Mouse (Mus musculus) intestine, postnatal 0 days (tissue): ENCODE data around the gene Ovca2. TPM values are rescaled to one million over a fixed set of nuclear protein-coding genes. Genes with fewer than 3 reads are reported as not detected.
A peak's percentile ranks its signal among the peaks of the same experiment; 100 is the strongest.

Source experiments
- ATAC-seq: fragments of 200-750 bp; cut with Nextera tagmentation; 2 replicates; pipeline ENCODE4 v1.8.0; 2017; ENCODE audit warnings: mild to moderate bottlenecking, moderate TSS enrichment, moderate library complexity
- H3K27ac ChIP-seq: fragments of 300-500 bp; sonication (generic); 2 replicates; pipeline ENCODE4 v1.5.1; 2014; ENCODE audit warnings: mild to moderate bottlenecking, low read depth, low read length, moderate library complexity
- H3K27me3 ChIP-seq: fragments of 300-500 bp; sonication (generic); replicated peaks from 2 replicates; pipeline ENCODE4 v1.6.1; 2014; ENCODE audit warnings: low read length, mixed read lengths; ENCODE audit not compliant: control insufficient read depth, insufficient read depth
- H3K36me3 ChIP-seq: fragments of 300-500 bp; sonication (generic); 2 replicates; pipeline ENCODE4 v1.6.1; 2014; ENCODE audit warnings: mild to moderate bottlenecking, moderate library complexity; ENCODE audit not compliant: control insufficient read depth, insufficient read depth
- H3K4me1 ChIP-seq: fragments of 300-500 bp; sonication (generic); replicated peaks from 2 replicates; pipeline ENCODE4 v1.6.1; 2014; ENCODE audit warnings: antibody characterized with exemption, low read length, mixed read lengths; ENCODE audit not compliant: control insufficient read depth, insufficient read depth
- H3K4me2 ChIP-seq: fragments of 300-500 bp; sonication (generic); replicated peaks from 2 replicates; pipeline ENCODE4 v1.6.1; 2014; ENCODE audit warnings: low read depth, mild to moderate bottlenecking, moderate library complexity
- H3K4me3 ChIP-seq: fragments of 300-500 bp; sonication (generic); 2 replicates; pipeline ENCODE4 v1.5.1; 2014; ENCODE audit warnings: low read depth, low read length
- H3K9ac ChIP-seq: fragments of 300-500 bp; sonication (generic); 2 replicates; pipeline ENCODE4 v1.6.1; 2014; ENCODE audit warnings: mild to moderate bottlenecking, low read depth, low read length
- H3K9me3 ChIP-seq: fragments of 300-500 bp; sonication (generic); 2 replicates; pipeline ENCODE4 v1.6.1; 2016; ENCODE audit warnings: mixed run types; ENCODE audit not compliant: control insufficient read depth
- CTCF ChIP-seq: sonication (generic); IDR thresholded peaks from 2 replicates; pipeline ENCODE4 v1.5.1; 2016; ENCODE audit warnings: low read depth, mild to moderate bottlenecking, control low read depth, antibody characterized with exemption, moderate library complexity
- WGBS: fragments of 180-500 bp; shearing (Covaris S2); extraction: QIAGEN DNeasy Blood & Tissue Kit; methylation state at CpG from one replicate; pipeline ENCODE4 v1.1.7; 2014; 5-methylcytosine and 5-hydroxymethylcytosine counted together
- polyA plus RNA-seq: library from polyadenylated mRNA; unstranded; fragments of >200 nt; fragmentation: Nextera tagmentation; extraction: Ambion mirVana; gene quantifications from 2 replicates; pipeline ENCODE4 v1.2.1, GENCODE M21; 2015

Gene Ovca2
- polyA plus RNA-seq, 1 experiment from 2014 or later, result 21.6 TPM

- Histone ChIP-seq H3K4me3 (no peak overlapping the region), H3K27me3 (peaks cover 2% of the 10 kb centered on the region), H3K9me3 (no peaks in the 10 kb centered on the region), H3K4me1 (no peaks in the 10 kb centered on the region), H3K27ac (0 out of 2 replicates have a peak overlapping the region, but pooled peaks have one; percentile 30), H3K4me2 (no peak overlapping the region), H3K9ac (no peak overlapping the region), H3K36me3 (peaks cover 52% of the 10 kb centered on the region)
- no peak for TF ChIP-seq CTCF
- 66% methylated on average over 7 of the region's 7 CpGs for WGBS
- no peak for ATAC-seq
Measured at GRCm38 (mm10) chr11:75160954-75161353, 17.7 kb downstream of the Ovca2 start.

- WGBS, result 44% methylated on average over 2 of the region's 2 CpGs
- Histone ChIP-seq H3K4me2 (no peak overlapping the region), H3K9me3 (no peaks in the 10 kb centered on the region), H3K9ac (no peak overlapping the region), H3K4me3 (no peak overlapping the region), H3K27me3 (no peaks in the 10 kb centered on the region), H3K4me1 (no peaks in the 10 kb centered on the region), H3K36me3 (peaks cover 43% of the 10 kb centered on the region), H3K27ac (no peak overlapping the region; the same call in 1 of the 2 replicates)
- no peak for ATAC-seq
- peak; percentile 77 for TF ChIP-seq CTCF
Measured at GRCm38 (mm10) chr11:75159564-75159963, 19.1 kb downstream of the Ovca2 start.

DNA sequence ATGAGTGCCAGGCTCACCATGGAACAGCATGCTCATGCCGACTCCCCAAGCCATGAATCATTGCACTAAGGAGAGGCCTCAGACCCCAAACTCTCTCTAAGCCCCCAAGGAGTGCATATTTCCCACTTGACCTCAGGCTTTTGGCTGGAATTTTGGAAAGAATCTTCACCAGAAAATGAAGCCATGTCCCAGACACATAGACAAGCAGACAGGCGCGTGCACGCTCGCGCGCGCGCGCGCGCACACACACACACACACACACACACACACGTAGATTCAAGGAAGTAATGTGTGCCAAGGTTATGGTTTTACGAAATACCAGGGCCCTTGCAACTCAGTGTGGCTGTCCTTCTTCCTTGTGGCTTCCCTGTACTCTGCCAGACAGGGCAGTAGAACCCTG is 20.2 kb downstream of the Ovca2 start:
- H3K9ac ChIP-seq, result 0 out of 2 replicates have a peak overlapping the region, but pooled peaks have one; percentile 18
- no peak overlapping the region for H3K4me2 ChIP-seq
- H3K4me3 ChIP-seq, result no peak overlapping the region
- no peaks in the 10 kb centered on the region for H3K4me1 ChIP-seq
- no peaks in the 10 kb centered on the region for H3K27me3 ChIP-seq
- 77% methylated on average over 14 of the region's 14 CpGs for WGBS
- no peaks in the 10 kb centered on the region for H3K9me3 ChIP-seq
- no peak for TF ChIP-seq CTCF
- H3K27ac ChIP-seq, result no peak overlapping the region
- ATAC-seq, result no peak
- H3K36me3 ChIP-seq, result peaks cover 34% of the 10 kb centered on the region

DNA sequence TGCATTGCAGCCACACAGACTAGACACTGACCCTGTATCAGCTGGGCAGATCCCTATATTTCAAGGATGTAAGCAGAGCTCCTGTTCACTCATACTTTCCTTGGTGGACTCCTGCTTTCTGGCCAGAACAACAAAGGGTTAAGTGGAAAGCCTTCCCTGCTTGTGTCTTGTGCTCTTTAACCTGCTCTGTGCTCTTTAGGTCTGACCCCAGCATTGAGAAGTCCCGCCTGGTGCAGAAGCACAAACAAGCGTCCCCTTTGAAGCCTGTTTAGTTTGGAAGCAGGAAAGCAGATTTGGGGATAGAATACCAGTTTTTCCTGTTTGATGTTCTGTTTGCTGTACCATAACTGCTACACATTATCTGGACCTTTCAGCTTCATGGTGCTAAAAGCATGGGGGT is 20.7 kb downstream of the Ovca2 start:
- Histone ChIP-seq H3K36me3 (peaks cover 31% of the 10 kb centered on the region), H3K27me3 (no peaks in the 10 kb centered on the region), H3K4me3 (no peak overlapping the region), H3K9ac (no peak overlapping the region), H3K4me1 (no peaks in the 10 kb centered on the region), H3K27ac (no peak overlapping the region), H3K9me3 (no peaks in the 10 kb centered on the region), H3K4me2 (no peak overlapping the region)
- WGBS, result 34% methylated on average over 2 of the region's 2 CpGs
- TF ChIP-seq CTCF, result no peak
- ATAC-seq, result no peak

DNA sequence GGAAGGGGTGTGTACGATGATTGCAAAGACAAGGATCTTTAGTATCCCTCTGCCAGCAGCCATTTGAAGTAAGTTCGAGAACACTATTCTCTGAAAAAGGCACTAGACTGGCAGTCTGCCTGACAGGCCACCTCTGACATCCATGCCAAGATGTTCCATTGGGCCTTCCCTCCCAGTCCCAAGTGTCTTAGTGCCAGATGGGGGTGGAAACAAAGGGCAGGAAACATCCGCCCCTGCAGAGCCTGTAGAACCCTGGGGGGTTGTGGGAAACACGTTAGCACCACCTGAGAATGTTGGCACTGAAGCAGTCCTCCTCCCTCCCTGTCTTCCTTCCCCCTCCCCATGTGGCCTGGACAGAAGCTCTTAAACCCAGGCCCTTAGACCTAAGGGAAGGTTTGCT is 21.6 kb downstream of the Ovca2 start:
- Histone ChIP-seq H3K4me1 (no peaks in the 10 kb centered on the region), H3K9ac (no peak overlapping the region; the same call in 1 of the 2 replicates), H3K36me3 (peaks cover 25% of the 10 kb centered on the region; the same call in 1 of the 2 replicates), H3K4me3 (no peak overlapping the region), H3K4me2 (no peak overlapping the region), H3K27ac (no peak overlapping the region; the same call in 1 of the 2 replicates), H3K9me3 (no peaks in the 10 kb centered on the region), H3K27me3 (no peaks in the 10 kb centered on the region)
- TF ChIP-seq CTCF, result no peak
- no peak for ATAC-seq
- 70% methylated on average over 4 of the region's 4 CpGs for WGBS

DNA sequence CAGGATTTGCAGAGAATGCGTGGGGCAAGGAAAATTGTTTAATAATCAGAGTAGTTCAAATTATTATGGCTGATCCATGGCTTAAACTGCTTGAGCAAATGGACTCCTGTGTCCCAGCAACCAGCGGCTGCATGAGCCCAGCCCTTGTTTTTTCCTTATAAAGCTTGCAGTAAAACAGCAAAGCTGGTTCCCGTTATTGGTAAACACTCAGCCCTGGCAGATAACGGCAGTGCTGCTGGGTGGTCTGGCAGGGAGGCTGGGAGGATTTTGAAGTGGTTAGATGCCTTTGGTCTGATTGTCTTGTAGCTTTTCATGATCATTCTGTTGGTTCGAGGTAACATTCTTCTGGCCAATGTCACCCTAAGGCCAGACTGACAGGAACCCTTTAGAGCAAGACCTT is 22.2 kb downstream of the Ovca2 start:
- Histone ChIP-seq H3K9ac (no peak overlapping the region), H3K9me3 (no peaks in the 10 kb centered on the region), H3K4me1 (no peaks in the 10 kb centered on the region), H3K4me2 (no peak overlapping the region), H3K36me3 (peaks cover 21% of the 10 kb centered on the region; the same call in 1 of the 2 replicates), H3K27ac (no peak overlapping the region; the same call in 1 of the 2 replicates), H3K4me3 (no peak overlapping the region), H3K27me3 (no peaks in the 10 kb centered on the region)
- no peak for ATAC-seq
- 47% methylated on average over 5 of the region's 5 CpGs for WGBS
- no peak for TF ChIP-seq CTCF

- Histone ChIP-seq H3K9ac (no peak overlapping the region), H3K4me3 (no peak overlapping the region), H3K27ac (no peak overlapping the region; the same call in 1 of the 2 replicates), H3K9me3 (no peaks in the 10 kb centered on the region), H3K36me3 (peaks cover 18% of the 10 kb centered on the region; the same call in 1 of the 2 replicates), H3K27me3 (no peaks in the 10 kb centered on the region), H3K4me2 (no peak overlapping the region), H3K4me1 (no peaks in the 10 kb centered on the region)
- no peak for TF ChIP-seq CTCF
- 62% methylated on average over 6 of the region's 6 CpGs for WGBS
- ATAC-seq, result no peak
Measured at GRCm38 (mm10) chr11:75155985-75156384, 22.6 kb downstream of the Ovca2 start.
